Mouse (Mus musculus) embryonic facial prominence, embryonic 10.5 days (tissue): ENCODE results near the gene Slc25a19. TPM values are rescaled to one million over a fixed set of nuclear protein-coding genes. Genes with fewer than 3 reads are reported as not detected.

Experiments used
- polyA plus RNA-seq: library from polyadenylated mRNA; unstranded; fragments of >200 nt; fragmentation: Nextera tagmentation; extraction: Ambion mirVana; gene quantifications from 2 replicates; pipeline ENCODE4 v1.2.1, GENCODE M21; 2016

The Slc25a19 gene
- polyA plus RNA-seq, 1 experiment from 2014 or later, result 24.6 TPM

Other genes starting within 250 kb of the Slc25a19 start
- 15.6 and 16.4 TPM in 2 replicates for gene Cdr2l, start 246.4 kb downstream of the Slc25a19 start, polyA plus RNA-seq
- 221 and 228 TPM in 2 replicates for gene Mrpl58, start 224.5 kb downstream of the Slc25a19 start, polyA plus RNA-seq
- gene Atp5h, start 208.3 kb downstream of the Slc25a19 start, polyA plus RNA-seq, result 880 and 890 TPM in 2 replicates
- gene Kctd2, start 208.2 kb downstream of the Slc25a19 start, polyA plus RNA-seq, result 14.8 and 17.3 TPM in 2 replicates
- gene Trim80, start 187.8 kb downstream of the Slc25a19 start, polyA plus RNA-seq, result 0.15 TPM in 1 of 2 replicates, not detected in the other
- gene Slc16a5, start 165.8 kb downstream of the Slc25a19 start, polyA plus RNA-seq, result 0.28 and 0.34 TPM in 2 replicates
- 9.0 and 9.9 TPM in 2 replicates for gene Armc7, start 152.6 kb downstream of the Slc25a19 start, polyA plus RNA-seq
- gene Nt5c, start 136.4 kb downstream of the Slc25a19 start, polyA plus RNA-seq, result 90.9 and 92.2 TPM in 2 replicates
- gene Jpt1, start 113.9 kb downstream of the Slc25a19 start, polyA plus RNA-seq, result 592 and 614 TPM in 2 replicates
- gene Sumo2, start 92.0 kb downstream of the Slc25a19 start, polyA plus RNA-seq, result 1,425 and 1,473 TPM in 2 replicates
- 252 and 253 TPM in 2 replicates for gene Nup85, start 63.9 kb downstream of the Slc25a19 start, polyA plus RNA-seq
- 100 and 101 TPM in 2 replicates for gene Mrps7, start 24.4 kb downstream of the Slc25a19 start, polyA plus RNA-seq
- 29.6 and 33.3 TPM in 2 replicates for gene Gga3, start 24.2 kb downstream of the Slc25a19 start, polyA plus RNA-seq
- gene Mif4gd, start 15.3 kb downstream of the Slc25a19 start, polyA plus RNA-seq, result 19.4 and 19.8 TPM in 2 replicates
- gene Grb2, start 80.3 kb upstream of the Slc25a19 start, polyA plus RNA-seq, result 73.5 and 76.0 TPM in 2 replicates
- gene Tmem94, start 137.1 kb upstream of the Slc25a19 start, polyA plus RNA-seq, result 34.6 and 38.9 TPM in 2 replicates
- 20.3 and 20.4 TPM in 2 replicates for gene Caskin2, start 185.3 kb upstream of the Slc25a19 start, polyA plus RNA-seq
- 40.3 and 40.6 TPM in 2 replicates for gene Tsen54, start 186.4 kb upstream of the Slc25a19 start, polyA plus RNA-seq
- 15.3 and 15.5 TPM in 2 replicates for gene Llgl2, start 195.8 kb upstream of the Slc25a19 start, polyA plus RNA-seq
- 0.07 and 0.16 TPM in 2 replicates for gene Myo15b, start 230.1 kb upstream of the Slc25a19 start, polyA plus RNA-seq